Mouse (Mus musculus): ENCODE data around the gene Gtf3c5.

Gene Gtf3c5

GRCm38 (mm10) chr2:28583651-28584050 lies at the start of gene Gtf3c5:
TSS of gene Gtf3c5 (minus strand) at chr2:28583751.
- DNase-seq (ENCODE audit: low read depth in 2 of 2, low spot score in 2 of 2) = no peak

GRCm38 (mm10) chr2:28633136-28633535 lies 49.6 kb upstream of the Gtf3c5 start:
- no peak for DNase-seq (ENCODE audit: low read depth in 2 of 2, low spot score in 2 of 2)

GRCm38 (mm10) chr2:28632626-28633025 lies 49.1 kb upstream of the Gtf3c5 start:
- DNase-seq (ENCODE audit: low read depth in 2 of 2, low spot score in 2 of 2) = no peak

GRCm38 (mm10) chr2:28629911-28630381 lies 46.4 kb upstream of the Gtf3c5 start:
- DNase-seq (ENCODE audit: low read depth in 2 of 2, low spot score in 2 of 2) = no peak

GRCm38 (mm10) chr2:28628053-28628452 lies 44.5 kb upstream of the Gtf3c5 start:
- no peak for DNase-seq (ENCODE audit: low read depth in 2 of 2, low spot score in 2 of 2)

- no peak for DNase-seq (ENCODE audit: low read depth in 2 of 2, low spot score in 2 of 2)
Measured at GRCm38 (mm10) chr2:28626038-28626437, 42.5 kb upstream of the Gtf3c5 start.

GRCm38 (mm10) chr2:28624870-28625269 lies 41.3 kb upstream of the Gtf3c5 start:
- DNase-seq (ENCODE audit: low read depth in 2 of 2, low spot score in 2 of 2) = peak in 1 of 2 experiments; percentile 17

GRCm38 (mm10) chr2:28622521-28623124 lies 39.1 kb upstream of the Gtf3c5 start:
- DNase-seq (ENCODE audit: low read depth in 2 of 2, low spot score in 2 of 2) = peak; percentile 11 to 39

GRCm38 (mm10) chr2:28621664-28622171 lies 38.2 kb upstream of the Gtf3c5 start, which contains the start of gene Gfi1b:
TSS of gene Gfi1b (minus strand) at chr2:28621982.
- no peak for DNase-seq (ENCODE audit: low read depth in 2 of 2, low spot score in 2 of 2)

- no peak for DNase-seq (ENCODE audit: low read depth in 2 of 2, low spot score in 2 of 2)
Measured at GRCm38 (mm10) chr2:28621111-28621510, 37.6 kb upstream of the Gtf3c5 start.

GRCm38 (mm10) chr2:28620522-28620921 lies 37.0 kb upstream of the Gtf3c5 start:
- DNase-seq (ENCODE audit: low read depth in 2 of 2, low spot score in 2 of 2) = no peak

- no peak for DNase-seq (ENCODE audit: low read depth in 2 of 2, low spot score in 2 of 2)
Measured at GRCm38 (mm10) chr2:28619369-28619768, 35.8 kb upstream of the Gtf3c5 start.

GRCm38 (mm10) chr2:28618777-28619336 lies 35.3 kb upstream of the Gtf3c5 start:
- DNase-seq (ENCODE audit: low read depth in 2 of 2, low spot score in 2 of 2) = no peak

GRCm38 (mm10) chr2:28617498-28618486 lies 34.2 kb upstream of the Gtf3c5 start:
- no peak for DNase-seq (ENCODE audit: low read depth in 2 of 2, low spot score in 2 of 2)

GRCm38 (mm10) chr2:28616874-28617273 lies 33.3 kb upstream of the Gtf3c5 start:
- DNase-seq (ENCODE audit: low read depth in 2 of 2, low spot score in 2 of 2) = no peak

GRCm38 (mm10) chr2:28616358-28616757 lies 32.8 kb upstream of the Gtf3c5 start:
- DNase-seq (ENCODE audit: low read depth in 2 of 2, low spot score in 2 of 2) = no peak

- DNase-seq (ENCODE audit: low read depth in 2 of 2, low spot score in 2 of 2) = no peak
Measured at GRCm38 (mm10) chr2:28613599-28613998, 30.0 kb upstream of the Gtf3c5 start.

GRCm38 (mm10) chr2:28612436-28613063 lies 29.0 kb upstream of the Gtf3c5 start:
- DNase-seq (ENCODE audit: low read depth in 2 of 2, low spot score in 2 of 2) = no peak

- DNase-seq (ENCODE audit: low read depth in 2 of 2, low spot score in 2 of 2) = no peak
Measured at GRCm38 (mm10) chr2:28611407-28611787, 27.8 kb upstream of the Gtf3c5 start.

- DNase-seq (ENCODE audit: low read depth in 2 of 2, low spot score in 2 of 2) = no peak
Measured at GRCm38 (mm10) chr2:28610716-28611406, 27.3 kb upstream of the Gtf3c5 start.
